Mouse (Mus musculus): ENCODE results near the gene Iqcc.

GRCm38 (mm10) chr4:129640101-129640637 is 21.3 kb upstream of the Iqcc start:
- TF ChIP-seq CTCF (IDR thresholded peaks at IDR 0.05; ENCODE audit: control insufficient read depth, insufficient read depth, low read length) (no peak), POLR2A (IDR thresholded peaks at IDR 0.05; ENCODE audit: borderline replicate concordance, control insufficient read depth, low read depth, low read length) (no peak)
